Mouse (Mus musculus) thymus, adult 2 months (tissue): Measurements from ENCODE around the gene Gm42906.

Experiments
- CTCF ChIP-seq: fragments of 200-500 bp; IDR thresholded peaks from 2 replicates; pipeline ENCODE4 v1.5.1; 2012; ENCODE audit warnings: mild to moderate bottlenecking, control low read depth, low read length, moderate library complexity, borderline replicate concordance; ENCODE audit not compliant: control insufficient read depth, poor library complexity, insufficient read depth; ENCODE audit errors: extremely low read depth
- POLR2A ChIP-seq: fragments of 200-500 bp; IDR thresholded peaks from 2 replicates; pipeline ENCODE4 v1.6.1; 2012; ENCODE audit warnings: mild to moderate bottlenecking, low read length, control low read depth, moderate library complexity; ENCODE audit not compliant: control insufficient read depth, poor library complexity, insufficient read depth; ENCODE audit errors: extremely low read depth

GRCm38 (mm10) chr5:151109822-151110221 lies 318.1 kb downstream of the Gm42906 start:
- no peak for TF ChIP-seq CTCF
- no peak for TF ChIP-seq POLR2A
